Mouse (Mus musculus): ENCODE results near the gene Eef1akmt3.
A peak's percentile ranks its signal among the peaks of the same experiment; 100 is the strongest.

DNA sequence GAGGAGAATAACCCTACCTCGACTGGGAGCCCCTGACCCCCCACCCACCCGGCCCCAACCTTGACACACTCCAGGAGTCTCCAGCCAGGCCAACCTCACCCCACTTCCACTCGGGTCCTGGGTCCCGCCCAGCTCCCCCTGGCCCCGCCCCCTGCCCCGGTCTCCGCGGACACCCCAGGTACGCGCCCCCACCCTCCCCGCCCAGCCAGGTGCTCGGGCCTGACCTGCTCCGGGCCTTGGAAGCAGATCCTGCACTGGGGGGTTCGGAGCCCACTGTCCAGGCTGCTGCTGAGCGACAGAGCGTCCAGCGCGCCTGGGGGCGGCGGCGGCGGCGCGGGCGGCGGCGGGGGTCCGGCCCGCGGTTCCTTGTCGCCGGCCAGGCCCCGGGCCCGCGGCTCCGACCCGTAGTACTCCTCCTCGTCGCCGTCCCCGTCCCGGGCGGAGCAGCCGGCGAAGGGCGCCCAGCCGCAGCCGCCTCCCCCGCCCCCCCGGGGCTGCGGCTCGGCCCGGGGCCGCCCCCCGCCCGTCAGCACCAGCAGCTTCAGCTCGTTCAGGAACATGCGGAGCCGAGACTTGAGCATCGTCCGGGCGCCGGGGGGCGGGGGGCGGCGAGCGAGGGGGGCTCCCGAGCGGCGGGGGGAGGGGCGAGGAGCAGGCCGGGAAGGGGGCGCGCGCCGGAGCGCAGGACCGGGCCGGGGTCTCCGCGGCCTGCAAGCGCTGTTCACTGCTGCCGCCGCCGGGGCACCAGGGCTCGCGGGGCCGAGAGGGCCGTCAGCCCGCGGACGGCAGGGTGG, 18.1 kb upstream of the Eef1akmt3 start:
- TF ChIP-seq CTCF (IDR thresholded peaks at IDR 0.05; ENCODE audit: borderline replicate concordance, extremely low read depth, insufficient read depth, insufficient read length): no peak
- 0 out of 2 replicates have a peak, but pooled peaks have one; percentile 28 for TF ChIP-seq POLR2A (IDR thresholded peaks at IDR 0.05; ENCODE audit: borderline replicate concordance, extremely low read depth, insufficient read depth, insufficient read length, poor library complexity, severe bottlenecking)
